Mouse (Mus musculus) small intestine, adult 2 months (tissue): Measurements from ENCODE around the gene Rhebl1.

ENCODE experiments used
- CTCF ChIP-seq: fragments of 200-500 bp; IDR thresholded peaks from 2 replicates; pipeline ENCODE4 v1.5.1; 2012; ENCODE audit warnings: low read depth, mild to moderate bottlenecking, control low read depth, inconsistent platforms, low read length, moderate library complexity, mixed read lengths; ENCODE audit not compliant: insufficient replicate concordance, insufficient read length; ENCODE audit errors: extremely low read depth
- POLR2A ChIP-seq: fragments of 200-500 bp; IDR thresholded peaks from 2 replicates; pipeline ENCODE4 v1.6.1; 2012; ENCODE audit warnings: low read depth, mild to moderate bottlenecking, control low read depth, inconsistent platforms, low read length, moderate library complexity

GRCm38 (mm10) chr15:98924682-98925081 lies 30.3 kb upstream of the Rhebl1 start:
- TF ChIP-seq CTCF (no peak), POLR2A (no peak)
